Mouse (Mus musculus) small intestine, adult 2 months (tissue): ENCODE results near the gene Osbpl7. TPM values are rescaled to one million over a fixed set of nuclear protein-coding genes. Genes with fewer than 3 reads are reported as not detected.

Experiments
- H3K27ac ChIP-seq: fragments of 200-500 bp; 2 replicates; pipeline ENCODE4 v1.5.1; 2012; ENCODE audit warnings: low read depth, low read length, control low read depth, inconsistent platforms; ENCODE audit not compliant: insufficient read depth
- H3K27me3 ChIP-seq: fragments of 200-500 bp; 2 replicates; pipeline ENCODE4 v1.6.1; 2012; ENCODE audit warnings: mild to moderate bottlenecking, moderate library complexity, low read length, inconsistent platforms; ENCODE audit not compliant: control insufficient read depth, insufficient read depth
- H3K36me3 ChIP-seq: fragments of 200-500 bp; 2 replicates; pipeline ENCODE4 v1.6.1; 2012; ENCODE audit warnings: mild to moderate bottlenecking, low read length, control low read depth, inconsistent platforms; ENCODE audit not compliant: control insufficient read depth, insufficient read depth
- H3K4me1 ChIP-seq: fragments of 200-500 bp; 2 replicates; pipeline ENCODE4 v1.6.1; 2012; ENCODE audit warnings: low read length, inconsistent platforms, mixed read lengths; ENCODE audit not compliant: control insufficient read depth, insufficient read depth, insufficient read length
- H3K4me3 ChIP-seq: fragments of 200-500 bp; 2 replicates; pipeline ENCODE4 v1.5.1; 2012; ENCODE audit warnings: low read depth, mild to moderate bottlenecking, control low read depth, inconsistent platforms, low read length, moderate library complexity
- CTCF ChIP-seq: fragments of 200-500 bp; IDR thresholded peaks from 2 replicates; pipeline ENCODE4 v1.5.1; 2012; ENCODE audit warnings: low read depth, mild to moderate bottlenecking, control low read depth, inconsistent platforms, low read length, moderate library complexity, mixed read lengths; ENCODE audit not compliant: insufficient replicate concordance, insufficient read length; ENCODE audit errors: extremely low read depth
- POLR2A ChIP-seq: fragments of 200-500 bp; IDR thresholded peaks from 2 replicates; pipeline ENCODE4 v1.6.1; 2012; ENCODE audit warnings: low read depth, mild to moderate bottlenecking, control low read depth, inconsistent platforms, low read length, moderate library complexity
- WGBS: fragments of 180-500 bp; shearing (Covaris S2); methylation state at CpG from one replicate; pipeline ENCODE4 v1.1.7; 2018; 5-methylcytosine and 5-hydroxymethylcytosine counted together
- polyA plus RNA-seq: library from polyadenylated mRNA; depleted of rRNA; stranded (reverse); fragments of >200 nt; gene quantifications from 2 replicates; pipeline ENCODE4 v1.2.3, GENCODE M21; 2012

Gene Osbpl7
- polyA plus RNA-seq, 1 experiment: 21.3 TPM

GRCm38 (mm10) chr11:97050944-97051586, 637 bp downstream of the Osbpl7 start:
- WGBS: 3% methylated on average over 13 of the region's 13 CpGs
- H3K4me3 ChIP-seq: peak overlapping the region; percentile 87
- no peaks in the 10 kb centered on the region for H3K27me3 ChIP-seq
- TF ChIP-seq POLR2A (no peak), CTCF (no peak)
- H3K36me3 ChIP-seq: peaks cover 46% of the 10 kb centered on the region
- H3K27ac ChIP-seq: peak overlapping the region; percentile 82
- peaks cover 21% of the 10 kb centered on the region for H3K4me1 ChIP-seq

GRCm38 (mm10) chr11:97052219-97052646, 1.8 kb downstream of the Osbpl7 start:
- H3K27me3 ChIP-seq: no peaks in the 10 kb centered on the region
- H3K36me3 ChIP-seq: peaks cover 50% of the 10 kb centered on the region
- WGBS: 5% methylated on average over 11 of the region's 11 CpGs
- TF ChIP-seq CTCF (peak; percentile 10; the same call in 1 of the 2 replicates), POLR2A (no peak; the same call in 1 of the 2 replicates)
- H3K4me1 ChIP-seq: peaks cover 21% of the 10 kb centered on the region
- H3K4me3 ChIP-seq: peak overlapping the region; percentile 87
- peak overlapping the region; percentile 82; the same call in 1 of the 2 replicates for H3K27ac ChIP-seq

DNA sequence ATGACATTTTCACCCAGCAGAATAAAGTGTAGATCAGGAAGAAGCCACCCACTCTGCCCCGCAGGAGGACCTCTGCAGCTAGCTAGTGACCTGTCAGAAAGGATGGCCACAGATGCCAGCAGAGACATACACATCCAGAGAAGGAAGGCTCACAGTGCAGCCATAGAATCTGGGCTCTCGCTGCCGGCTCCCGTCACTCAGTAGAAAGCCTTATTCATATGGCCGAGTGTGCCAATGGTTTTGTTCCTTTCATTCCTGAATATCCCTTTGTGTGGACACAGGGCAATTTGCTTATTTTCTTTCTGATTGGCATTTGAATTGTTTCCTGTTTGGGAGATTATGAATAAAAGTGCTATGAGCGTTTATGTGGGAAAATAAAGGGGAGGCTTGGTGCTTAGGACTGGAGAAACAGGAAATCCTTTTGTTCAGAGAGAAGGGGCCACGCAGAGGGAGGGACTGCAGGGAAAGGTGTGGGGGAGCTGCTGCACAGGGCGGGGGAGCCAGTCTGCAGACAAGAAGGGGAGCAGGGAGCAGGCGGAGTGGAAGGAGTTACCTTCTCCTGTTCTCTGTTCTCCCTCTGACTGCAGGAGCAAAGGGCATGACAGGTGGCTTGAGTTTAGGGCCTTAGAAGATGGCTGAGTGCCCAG, 13.0 kb downstream of the Osbpl7 start:
- peak overlapping the region; percentile 46; the same call in 1 of the 2 replicates for H3K27ac ChIP-seq
- peaks cover 57% of the 10 kb centered on the region for H3K36me3 ChIP-seq

DNA sequence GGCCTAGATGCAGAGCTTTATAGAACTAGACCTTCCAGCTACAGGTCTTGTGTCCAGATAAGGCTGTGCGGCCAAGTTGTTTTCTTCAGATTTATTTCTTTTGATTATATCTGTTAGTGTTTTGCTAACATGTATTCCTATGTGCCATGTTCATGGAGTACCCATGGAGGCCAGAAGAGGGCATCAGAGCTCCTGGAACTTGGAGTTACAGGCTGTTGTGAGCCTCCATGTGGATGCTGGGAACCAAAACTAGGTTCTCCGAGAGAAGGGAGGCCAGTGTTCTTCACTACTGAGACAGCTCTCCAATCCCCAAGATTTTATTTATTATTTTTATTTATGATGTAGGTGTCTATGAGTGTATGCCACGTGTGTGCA, 13.5 kb downstream of the Osbpl7 start:
- no peak for TF ChIP-seq POLR2A
- TF ChIP-seq CTCF: peak; percentile 19; the same call in 1 of the 2 replicates
- WGBS: 59% methylated on average over 3 of the region's 3 CpGs
- Histone ChIP-seq H3K36me3 (peaks cover 56% of the 10 kb centered on the region), H3K27ac (no peak overlapping the region), H3K4me3 (no peak overlapping the region), H3K4me1 (peaks cover 13% of the 10 kb centered on the region), H3K27me3 (no peaks in the 10 kb centered on the region)

More for the DNA sequence above, 13.0 kb downstream of the Osbpl7 start:
- Histone ChIP-seq H3K27me3 (no peaks in the 10 kb centered on the region), H3K4me3 (no peak overlapping the region), H3K4me1 (peaks cover 11% of the 10 kb centered on the region)
- 22% methylated on average over 9 of the region's 9 CpGs for WGBS
- TF ChIP-seq POLR2A (no peak), CTCF (no peak)

GRCm38 (mm10) chr11:97065538-97066295, 15.3 kb downstream of the Osbpl7 start:
- peaks cover 40% of the 10 kb centered on the region for H3K36me3 ChIP-seq
- TF ChIP-seq CTCF: no peak
- TF ChIP-seq POLR2A: no peak
- H3K27me3 ChIP-seq: no peaks in the 10 kb centered on the region
- no peak overlapping the region for H3K27ac ChIP-seq
- H3K4me3 ChIP-seq: no peak overlapping the region
- WGBS: 88% methylated on average over 12 of the region's 12 CpGs
- peaks cover 21% of the 10 kb centered on the region for H3K4me1 ChIP-seq

DNA sequence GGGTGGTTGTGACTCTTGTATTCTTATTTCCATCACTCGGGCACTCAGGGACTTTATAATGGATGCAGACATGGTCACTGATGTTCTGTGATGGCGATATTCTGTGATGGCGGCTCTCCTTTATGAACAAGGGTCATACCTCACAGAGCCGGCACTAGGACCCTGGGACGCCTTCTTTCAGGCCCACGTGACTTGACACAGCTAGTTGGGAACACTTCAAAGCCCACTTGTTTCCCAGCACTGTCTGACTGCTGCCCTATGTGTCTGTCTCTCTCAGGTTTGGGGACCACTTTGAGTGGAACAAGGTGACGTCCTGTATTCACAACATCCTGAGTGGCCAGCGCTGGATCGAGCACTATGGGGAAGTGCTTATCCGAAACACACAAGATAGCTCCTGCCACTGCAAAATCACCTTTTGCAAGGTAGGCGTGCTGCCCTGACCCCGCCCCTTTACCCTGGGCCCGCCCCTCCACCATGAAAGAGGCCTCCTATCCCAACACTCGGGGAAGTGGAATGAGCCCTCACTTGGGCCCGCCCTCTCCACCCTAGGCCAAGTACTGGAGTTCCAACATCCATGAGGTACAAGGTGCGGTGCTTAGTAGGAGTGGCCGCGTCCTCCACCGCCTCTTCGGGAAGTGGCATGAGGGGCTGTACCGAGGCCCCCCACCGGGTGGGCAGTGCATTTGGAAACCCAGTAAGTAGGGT, 16.4 kb downstream of the Osbpl7 start:
- Histone ChIP-seq H3K27ac (no peak overlapping the region), H3K4me3 (no peak overlapping the region; the same call in 1 of the 2 replicates), H3K36me3 (peaks cover 30% of the 10 kb centered on the region), H3K4me1 (peaks cover 21% of the 10 kb centered on the region), H3K27me3 (no peaks in the 10 kb centered on the region)
- WGBS: 51% methylated on average over 22 of the region's 22 CpGs
- TF ChIP-seq CTCF (no peak), POLR2A (no peak)
